Mouse (Mus musculus) C2C12 (cell line): ENCODE results near the gene Rufy2. TPM values are rescaled to one million over a fixed set of nuclear protein-coding genes. Genes with fewer than 3 reads are reported as not detected.
A peak's percentile ranks its signal among the peaks of the same experiment; 100 is the strongest.

Experiments
- H3K27me3 ChIP-seq: one replicate; pipeline ENCODE4 v1.6.1; 2011; ENCODE audit not compliant: control insufficient read depth, insufficient read depth, insufficient read length
- H3K36me3 ChIP-seq: one replicate; pipeline ENCODE4 v1.6.1; 2011; ENCODE audit not compliant: control insufficient read depth, insufficient read depth
- H3K4me3 ChIP-seq: one replicate; pipeline ENCODE4 v1.5.1; 2011; ENCODE audit warnings: mild to moderate bottlenecking, control low read depth; ENCODE audit not compliant: poor library complexity, insufficient read depth, severe bottlenecking
- H3K79me2 ChIP-seq: one replicate; pipeline ENCODE4 v1.6.1; 2011; ENCODE audit not compliant: control insufficient read depth, insufficient read depth
- H3K79me3 ChIP-seq: one replicate; pipeline ENCODE4 v1.6.1; 2011; ENCODE audit warnings: low read depth, control low read depth
- H3ac ChIP-seq: one replicate; pipeline ENCODE3; 2011; ENCODE audit warnings: low read depth; ENCODE audit not compliant: control insufficient read depth, insufficient read length
- CEBPB ChIP-seq: IDR thresholded peaks from one replicate; pipeline ENCODE4 v1.6.1; 2011; ENCODE audit warnings: low read depth, mild to moderate bottlenecking, control low read depth, moderate library complexity
- CTCF ChIP-seq: IDR thresholded peaks from one replicate; pipeline ENCODE4 v1.5.1; 2011; ENCODE audit not compliant: control insufficient read depth, insufficient read depth, insufficient read length
- FOSL1 ChIP-seq: IDR thresholded peaks from one replicate; pipeline ENCODE4 v1.8.0; 2011; ENCODE audit warnings: mild to moderate bottlenecking, low read length; ENCODE audit not compliant: poor library complexity, insufficient read depth, severe bottlenecking
- MAX ChIP-seq: IDR thresholded peaks from one replicate; pipeline ENCODE4 v1.6.1; 2011; ENCODE audit warnings: mild to moderate bottlenecking, control low read depth
- MYOD1 ChIP-seq: IDR thresholded peaks from one replicate; pipeline ENCODE4 v1.6.1; 2011; ENCODE audit warnings: low read depth; ENCODE audit not compliant: control insufficient read depth, insufficient read length
- MYOG ChIP-seq: IDR thresholded peaks from one replicate; pipeline ENCODE4 v1.6.1; 2011; ENCODE audit not compliant: control insufficient read depth, insufficient read length; ENCODE audit errors: extremely low read depth
- USF1 ChIP-seq: IDR thresholded peaks from one replicate; pipeline ENCODE4 v1.6.1; 2011; ENCODE audit warnings: low read depth, mild to moderate bottlenecking, control low read depth, moderate library complexity
- polyA plus RNA-seq: library from polyadenylated mRNA; unstranded; fragments of >200 nt; fragmentation: generic; extraction: Trizol; gene quantifications from one replicate; pipeline ENCODE4 v1.2.1, GENCODE M21; 2012; ENCODE audit warnings: missing spikeins

Gene Rufy2
- polyA plus RNA-seq, 1 experiment, result 2.4 TPM

GRCm38 (mm10) chr10:62963956-62964355, 16.1 kb upstream of the Rufy2 start:
- TF ChIP-seq CTCF (no peak), FOSL1 (no peak), MYOD1 (no peak), USF1 (no peak), MYOG (no peak), CEBPB (no peak), MAX (no peak)
- H3K79me2 ChIP-seq, result no peaks in the 10 kb centered on the region
- H3K79me3 ChIP-seq, result no peaks in the 10 kb centered on the region
- peaks cover 87% of the 10 kb centered on the region for H3K36me3 ChIP-seq
- H3ac ChIP-seq, result no peak overlapping the region
- H3K27me3 ChIP-seq, result no peaks in the 10 kb centered on the region
- H3K4me3 ChIP-seq, result no peak overlapping the region

GRCm38 (mm10) chr10:62965796-62966195, 14.2 kb upstream of the Rufy2 start:
- no peaks in the 10 kb centered on the region for H3K27me3 ChIP-seq
- no peaks in the 10 kb centered on the region for H3K79me3 ChIP-seq
- H3ac ChIP-seq, result no peak overlapping the region
- no peak overlapping the region for H3K4me3 ChIP-seq
- H3K79me2 ChIP-seq, result no peaks in the 10 kb centered on the region
- no peak for TF ChIP-seq CTCF
- TF ChIP-seq MYOG, result no peak
- no peak for TF ChIP-seq MYOD1
- no peak for TF ChIP-seq CEBPB
- no peak for TF ChIP-seq USF1
- peaks cover 87% of the 10 kb centered on the region for H3K36me3 ChIP-seq

GRCm38 (mm10) chr10:62966291-62966690, 13.7 kb upstream of the Rufy2 start:
- TF ChIP-seq USF1 (no peak), CEBPB (no peak), CTCF (no peak), MYOG (no peak), MYOD1 (no peak), FOSL1 (no peak), MAX (no peak)
- Histone ChIP-seq H3K79me2 (no peaks in the 10 kb centered on the region), H3K27me3 (no peaks in the 10 kb centered on the region), H3K4me3 (no peak overlapping the region), H3ac (no peak overlapping the region), H3K36me3 (peaks cover 89% of the 10 kb centered on the region), H3K79me3 (no peaks in the 10 kb centered on the region)

- peaks cover 69% of the 10 kb centered on the region for H3K36me3 ChIP-seq
- TF ChIP-seq USF1 (no peak), MYOG (no peak), CEBPB (no peak), MYOD1 (no peak), CTCF (no peak), FOSL1 (no peak), MAX (no peak)
- no peak overlapping the region for H3ac ChIP-seq
- H3K79me3 ChIP-seq, result no peaks in the 10 kb centered on the region
- no peaks in the 10 kb centered on the region for H3K27me3 ChIP-seq
- no peaks in the 10 kb centered on the region for H3K79me2 ChIP-seq
- no peak overlapping the region for H3K4me3 ChIP-seq
These were observed 8.2 kb upstream of the Rufy2 start for GRCm38 (mm10) chr10:62971821-62972220.

GRCm38 (mm10) chr10:62979667-62980038, 370 bp upstream of the Rufy2 start:
- TF ChIP-seq MYOG, result no peak
- no peak for TF ChIP-seq CTCF
- TF ChIP-seq CEBPB, result no peak
- no peak for TF ChIP-seq USF1
- no peak for TF ChIP-seq MYOD1
- no peak for TF ChIP-seq FOSL1
- TF ChIP-seq MAX, result no peak
- Histone ChIP-seq H3K79me3 (peaks cover 6% of the 10 kb centered on the region), H3K36me3 (peaks cover 16% of the 10 kb centered on the region), H3K4me3 (no peak overlapping the region), H3K27me3 (no peaks in the 10 kb centered on the region), H3K79me2 (peaks cover 22% of the 10 kb centered on the region), H3ac (peak overlapping the region; percentile 41)

- H3ac ChIP-seq, result no peak overlapping the region
- TF ChIP-seq CEBPB, result no peak
- TF ChIP-seq MYOD1, result no peak
- TF ChIP-seq MAX, result no peak
- no peak for TF ChIP-seq CTCF
- no peak for TF ChIP-seq MYOG
- no peak for TF ChIP-seq USF1
- H3K4me3 ChIP-seq, result no peak overlapping the region
- H3K27me3 ChIP-seq, result no peaks in the 10 kb centered on the region
- peaks cover 22% of the 10 kb centered on the region for H3K79me2 ChIP-seq
- peaks cover 6% of the 10 kb centered on the region for H3K79me3 ChIP-seq
- peaks cover 30% of the 10 kb centered on the region for H3K36me3 ChIP-seq
These were observed 4.0 kb downstream of the Rufy2 start for GRCm38 (mm10) chr10:62984072-62984471.
